Mouse (Mus musculus): ENCODE data around the gene Lbx1. TPM values are rescaled to one million over a fixed set of nuclear protein-coding genes. Genes with fewer than 3 reads are reported as not detected.

Gene Lbx1
- polyA plus RNA-seq, 1 experiment from 2014 or later = 0.04 TPM

- ATAC-seq (replicated peaks; ENCODE audit: low FRiP score, low read depth) (no peak), DNase-seq (ENCODE audit: low spot score) (no peak)
- H3K27ac ChIP-seq = no peak overlapping the region
- H3K4me1 ChIP-seq (replicated peaks; ENCODE audit: insufficient read depth, low read length) = 0 out of 2 replicates have a peak, but pooled peaks cover 4% of the 10 kb centered on the region
- no peak overlapping the region for H3K4me2 ChIP-seq (ENCODE audit: low read length)
- no peaks in the 10 kb centered on the region for H3K9me3 ChIP-seq (replicated peaks; ENCODE audit: low read length)
- H3K36me3 ChIP-seq (ENCODE audit: insufficient read depth, low read length) = no peaks in the 10 kb centered on the region
- H3K9ac ChIP-seq (ENCODE audit: low read depth, low read length) = no peak overlapping the region
- H3K27me3 ChIP-seq (ENCODE audit: insufficient read depth, low read length) = peaks cover 56% of the 10 kb centered on the region
- H3K4me3 ChIP-seq (replicated peaks; ENCODE audit: low read depth, low read length) = no peak overlapping the region
- TF ChIP-seq CTCF (IDR thresholded peaks at IDR 0.05; ENCODE audit: low read depth) = peak; percentile 39; the same call in 1 of the 2 replicates
- 5% methylated on average over 17 of the region's 17 CpGs for WGBS
Measured at GRCm38 (mm10) chr19:45222141-45222782, 13.3 kb downstream of the Lbx1 start.

GRCm38 (mm10) chr19:45221458-45221783 lies 14.2 kb downstream of the Lbx1 start:
- no peak overlapping the region for H3K9ac ChIP-seq (ENCODE audit: low read depth, low read length)
- H3K27ac ChIP-seq = no peak overlapping the region
- ATAC-seq (replicated peaks; ENCODE audit: low FRiP score, low read depth) (peak; percentile 35; the same call in 1 of the 2 replicates), DNase-seq (ENCODE audit: low spot score) (no peak)
- WGBS = under 1% methylated on average over 9 of the region's 9 CpGs
- H3K4me3 ChIP-seq (replicated peaks; ENCODE audit: low read depth, low read length) = peak overlapping the region; percentile 17; the same call in 1 of the 2 replicates
- H3K4me2 ChIP-seq (ENCODE audit: low read length) = peak overlapping the region; percentile 57
- H3K36me3 ChIP-seq (ENCODE audit: insufficient read depth, low read length) = no peaks in the 10 kb centered on the region
- H3K27me3 ChIP-seq (ENCODE audit: insufficient read depth, low read length) = peaks cover 49% of the 10 kb centered on the region
- TF ChIP-seq CTCF (IDR thresholded peaks at IDR 0.05; ENCODE audit: low read depth) = no peak
- H3K4me1 ChIP-seq (replicated peaks; ENCODE audit: insufficient read depth, low read length) = 0 out of 2 replicates have a peak, but pooled peaks cover 4% of the 10 kb centered on the region
- no peaks in the 10 kb centered on the region for H3K9me3 ChIP-seq (replicated peaks; ENCODE audit: low read length)

- 0 out of 2 replicates have a peak, but pooled peaks cover 4% of the 10 kb centered on the region for H3K4me1 ChIP-seq (replicated peaks; ENCODE audit: insufficient read depth, low read length)
- H3K36me3 ChIP-seq (ENCODE audit: insufficient read depth, low read length) = no peaks in the 10 kb centered on the region
- H3K27ac ChIP-seq = no peak overlapping the region
- DNase-seq (ENCODE audit: low spot score) = peak; percentile 93
- peak overlapping the region; percentile 57 for H3K4me2 ChIP-seq (ENCODE audit: low read length)
- no peaks in the 10 kb centered on the region for H3K9me3 ChIP-seq (replicated peaks; ENCODE audit: low read length)
- WGBS = 1% methylated on average over 29 of the region's 29 CpGs
- H3K4me3 ChIP-seq (replicated peaks; ENCODE audit: low read depth, low read length) = peak overlapping the region; percentile 17; the same call in 1 of the 2 replicates
- peaks cover 43% of the 10 kb centered on the region for H3K27me3 ChIP-seq (ENCODE audit: insufficient read depth, low read length)
- peak; percentile 34 for ATAC-seq (replicated peaks; ENCODE audit: low FRiP score, low read depth)
- peak; percentile 95 for TF ChIP-seq CTCF (IDR thresholded peaks at IDR 0.05; ENCODE audit: low read depth)
- H3K9ac ChIP-seq (ENCODE audit: low read depth, low read length) = no peak overlapping the region
Measured at GRCm38 (mm10) chr19:45220593-45221457, 14.8 kb downstream of the Lbx1 start.

- Histone ChIP-seq H3K36me3 (ENCODE audit: insufficient read depth, low read length) (no peaks in the 10 kb centered on the region), H3K4me2 (ENCODE audit: low read length) (no peak overlapping the region), H3K4me1 (replicated peaks; ENCODE audit: insufficient read depth, low read length) (no peaks in the 10 kb centered on the region), H3K27ac (no peak overlapping the region), H3K27me3 (ENCODE audit: insufficient read depth, low read length) (no peaks in the 10 kb centered on the region), H3K9ac (ENCODE audit: low read depth, low read length) (no peak overlapping the region), H3K9me3 (replicated peaks; ENCODE audit: low read length) (no peaks in the 10 kb centered on the region), H3K4me3 (replicated peaks; ENCODE audit: low read depth, low read length) (no peak overlapping the region)
- 5% methylated on average over 9 of the region's 9 CpGs for WGBS
- peak; percentile 89 for DNase-seq (ENCODE audit: low spot score)
- peak; percentile 40; the same call in 1 of the 2 replicates for ATAC-seq (replicated peaks; ENCODE audit: low FRiP score, low read depth)
- TF ChIP-seq CTCF (IDR thresholded peaks at IDR 0.05; ENCODE audit: low read depth) = peak; percentile 82
Measured at GRCm38 (mm10) chr19:45216240-45216639, 19.4 kb downstream of the Lbx1 start.

- TF ChIP-seq CTCF (IDR thresholded peaks at IDR 0.05; ENCODE audit: low read depth) = no peak
- Histone ChIP-seq H3K4me1 (replicated peaks; ENCODE audit: insufficient read depth, low read length) (no peaks in the 10 kb centered on the region), H3K4me2 (ENCODE audit: low read length) (no peak overlapping the region), H3K36me3 (ENCODE audit: insufficient read depth, low read length) (no peaks in the 10 kb centered on the region), H3K9ac (ENCODE audit: low read depth, low read length) (no peak overlapping the region), H3K27me3 (ENCODE audit: insufficient read depth, low read length) (no peaks in the 10 kb centered on the region), H3K9me3 (replicated peaks; ENCODE audit: low read length) (no peaks in the 10 kb centered on the region), H3K27ac (no peak overlapping the region), H3K4me3 (replicated peaks; ENCODE audit: low read depth, low read length) (no peak overlapping the region)
- WGBS = 54% methylated on average over 4 of the region's 4 CpGs
- DNase-seq (ENCODE audit: low spot score) (no peak), ATAC-seq (replicated peaks; ENCODE audit: low FRiP score, low read depth) (no peak)
Measured at GRCm38 (mm10) chr19:45215431-45215830, 20.2 kb downstream of the Lbx1 start.

- Histone ChIP-seq H3K9ac (ENCODE audit: low read depth, low read length) (no peak overlapping the region), H3K4me1 (replicated peaks; ENCODE audit: insufficient read depth, low read length) (peaks cover 7% of the 10 kb centered on the region; the same call in 1 of the 2 replicates), H3K4me2 (ENCODE audit: low read length) (no peak overlapping the region), H3K9me3 (replicated peaks; ENCODE audit: low read length) (no peaks in the 10 kb centered on the region), H3K27me3 (ENCODE audit: insufficient read depth, low read length) (no peaks in the 10 kb centered on the region), H3K36me3 (ENCODE audit: insufficient read depth, low read length) (no peaks in the 10 kb centered on the region), H3K27ac (no peak overlapping the region), H3K4me3 (replicated peaks; ENCODE audit: low read depth, low read length) (no peak overlapping the region)
- no peak for TF ChIP-seq CTCF (IDR thresholded peaks at IDR 0.05; ENCODE audit: low read depth)
- WGBS = 69% methylated on average over 14 of the region's 14 CpGs
- no peak for ATAC-seq (replicated peaks; ENCODE audit: low FRiP score, low read depth)
- no peak for DNase-seq (ENCODE audit: low spot score)
Measured at GRCm38 (mm10) chr19:45209776-45210422, 25.7 kb downstream of the Lbx1 start.
